Mouse (Mus musculus): ENCODE data around the gene Sowahd. TPM values are rescaled to one million over a fixed set of nuclear protein-coding genes. Genes with fewer than 3 reads are reported as not detected.

Sowahd gene
- not detected for polyA plus RNA-seq (2014; fragmentation: Illumina TruSeq; extraction: RNeasy Lipid Tissue Mini Kit (QIAGEN cat#74804); ENCODE audit: low read depth, low replicate concordance)

GRCm38 (mm10) chrX:37048066-37048889 is at the start of gene Sowahd:
Gene Sowahd, plus strand, starts transcription at chrX:37048845.

GRCm38 (mm10) chrX:37084927-37085660 is 36.4 kb downstream of the Sowahd start, which contains the start of gene Rpl39:
Gene Rpl39, minus strand, starts transcription at chrX:37085402.

Other genes with a start within 250 kb of the Sowahd start
- 190 TPM for gene Ube2a, start 174.9 kb upstream of the Sowahd start, polyA plus RNA-seq (2014; fragmentation: Illumina TruSeq; extraction: RNeasy Lipid Tissue Mini Kit (QIAGEN cat#74804); ENCODE audit: low read depth, low replicate concordance)
- 90.6 TPM for gene C330007P06Rik, start 174.7 kb upstream of the Sowahd start, polyA plus RNA-seq (2014; fragmentation: Illumina TruSeq; extraction: RNeasy Lipid Tissue Mini Kit (QIAGEN cat#74804); ENCODE audit: low read depth, low replicate concordance)
- gene Nkrf, start 145.9 kb upstream of the Sowahd start, polyA plus RNA-seq (2014; fragmentation: Illumina TruSeq; extraction: RNeasy Lipid Tissue Mini Kit (QIAGEN cat#74804); ENCODE audit: low read depth, low replicate concordance), result 15.9 TPM
- 17.8 TPM for gene Sept6, start 57.1 kb upstream of the Sowahd start, polyA plus RNA-seq (2014; fragmentation: Illumina TruSeq; extraction: RNeasy Lipid Tissue Mini Kit (QIAGEN cat#74804); ENCODE audit: low read depth, low replicate concordance)
- gene Rpl39, start 36.6 kb downstream of the Sowahd start, polyA plus RNA-seq (2014; fragmentation: Illumina TruSeq; extraction: RNeasy Lipid Tissue Mini Kit (QIAGEN cat#74804); ENCODE audit: low read depth, low replicate concordance), result 1,455 TPM
- gene Upf3b, start 61.5 kb downstream of the Sowahd start, polyA plus RNA-seq (2014; fragmentation: Illumina TruSeq; extraction: RNeasy Lipid Tissue Mini Kit (QIAGEN cat#74804); ENCODE audit: low read depth, low replicate concordance), result 136 TPM
- 54.6 TPM for gene Nkap, start 78.0 kb downstream of the Sowahd start, polyA plus RNA-seq (2014; fragmentation: Illumina TruSeq; extraction: RNeasy Lipid Tissue Mini Kit (QIAGEN cat#74804); ENCODE audit: low read depth, low replicate concordance)
- not detected for gene Akap14, start 120.0 kb downstream of the Sowahd start, polyA plus RNA-seq (2014; fragmentation: Illumina TruSeq; extraction: RNeasy Lipid Tissue Mini Kit (QIAGEN cat#74804); ENCODE audit: low read depth, low replicate concordance)
- gene Ndufa1, start 142.3 kb downstream of the Sowahd start, polyA plus RNA-seq (2014; fragmentation: Illumina TruSeq; extraction: RNeasy Lipid Tissue Mini Kit (QIAGEN cat#74804); ENCODE audit: low read depth, low replicate concordance), result 318 TPM
- gene Rnf113a1, start 142.4 kb downstream of the Sowahd start, polyA plus RNA-seq (2014; fragmentation: Illumina TruSeq; extraction: RNeasy Lipid Tissue Mini Kit (QIAGEN cat#74804); ENCODE audit: low read depth, low replicate concordance), result not detected
- gene Gm9, start 162.2 kb downstream of the Sowahd start, polyA plus RNA-seq (2014; fragmentation: Illumina TruSeq; extraction: RNeasy Lipid Tissue Mini Kit (QIAGEN cat#74804); ENCODE audit: low read depth, low replicate concordance), result not detected
- not detected for gene Rhox1, start 173.4 kb downstream of the Sowahd start, polyA plus RNA-seq (2014; fragmentation: Illumina TruSeq; extraction: RNeasy Lipid Tissue Mini Kit (QIAGEN cat#74804); ENCODE audit: low read depth, low replicate concordance)
- gene Rhox2a, start 196.1 kb downstream of the Sowahd start, polyA plus RNA-seq (2014; fragmentation: Illumina TruSeq; extraction: RNeasy Lipid Tissue Mini Kit (QIAGEN cat#74804); ENCODE audit: low read depth, low replicate concordance), result not detected
- not detected for gene Rhox3a, start 201.1 kb downstream of the Sowahd start, polyA plus RNA-seq (2014; fragmentation: Illumina TruSeq; extraction: RNeasy Lipid Tissue Mini Kit (QIAGEN cat#74804); ENCODE audit: low read depth, low replicate concordance)
- not detected for gene Rhox4a, start 216.5 kb downstream of the Sowahd start, polyA plus RNA-seq (2014; fragmentation: Illumina TruSeq; extraction: RNeasy Lipid Tissue Mini Kit (QIAGEN cat#74804); ENCODE audit: low read depth, low replicate concordance)